Mouse (Mus musculus) kidney, embryonic 14.5 days (tissue): ENCODE data around the gene Ubfd1. TPM values are rescaled to one million over a fixed set of nuclear protein-coding genes. Genes with fewer than 3 reads are reported as not detected.

Experiments
- ATAC-seq: fragments of 200-750 bp; cut with Nextera tagmentation; 2 replicates; pipeline ENCODE4 v1.8.0; 2017; ENCODE audit warnings: moderate number of reproducible peaks, mild to moderate bottlenecking, moderate TSS enrichment, moderate library complexity; ENCODE audit not compliant: low FRiP score, low TSS enrichment
- H3K27ac ChIP-seq: fragments of 300-500 bp; sonication (generic); 2 replicates; pipeline ENCODE4 v1.5.1; 2014; ENCODE audit warnings: low read depth, mild to moderate bottlenecking, low read length, moderate library complexity, mixed read lengths
- H3K27me3 ChIP-seq: fragments of 300-500 bp; sonication (generic); 2 replicates; pipeline ENCODE4 v1.6.1; 2014; ENCODE audit warnings: mild to moderate bottlenecking, low read length; ENCODE audit not compliant: control insufficient read depth, insufficient read depth
- H3K36me3 ChIP-seq: fragments of 300-500 bp; sonication (generic); 2 replicates; pipeline ENCODE4 v1.6.1; 2014; ENCODE audit warnings: low read length, mixed read lengths; ENCODE audit not compliant: control insufficient read depth, insufficient read depth
- H3K4me1 ChIP-seq: fragments of 300-500 bp; sonication (generic); 2 replicates; pipeline ENCODE4 v1.6.1; 2014; ENCODE audit warnings: low read length, mixed read lengths; ENCODE audit not compliant: control insufficient read depth, insufficient read depth
- H3K4me2 ChIP-seq: fragments of 300-500 bp; sonication (generic); replicated peaks from 2 replicates; pipeline ENCODE4 v1.6.1; 2014; ENCODE audit warnings: low read depth, mild to moderate bottlenecking, low read length
- H3K4me3 ChIP-seq: fragments of 300-500 bp; sonication (generic); 2 replicates; pipeline ENCODE4 v1.5.1; 2014; ENCODE audit warnings: mild to moderate bottlenecking, low read length
- H3K9ac ChIP-seq: fragments of 300-500 bp; sonication (generic); 2 replicates; pipeline ENCODE4 v1.6.1; 2014; ENCODE audit warnings: low read depth, mild to moderate bottlenecking, low read length, moderate library complexity
- H3K9me3 ChIP-seq: fragments of 300-500 bp; sonication (generic); 2 replicates; pipeline ENCODE4 v1.6.1; 2016; ENCODE audit warnings: low read length; ENCODE audit not compliant: control insufficient read depth
- WGBS: fragments of 180-500 bp; shearing (Covaris S2); extraction: QIAGEN DNeasy Blood & Tissue Kit; methylation state at CpG from one replicate; pipeline ENCODE4 v1.1.7; 2014; 5-methylcytosine and 5-hydroxymethylcytosine counted together
- polyA plus RNA-seq: library from polyadenylated mRNA; unstranded; fragments of >200 nt; fragmentation: Nextera tagmentation; extraction: Ambion mirVana; gene quantifications from 2 replicates; pipeline ENCODE4 v1.2.1, GENCODE M21; 2014

Ubfd1 gene
- polyA plus RNA-seq, 1 experiment from 2014 or later: 101 TPM

GRCm38 (mm10) chr7:122067517-122068381, 774 bp downstream of the Ubfd1 start:
- Histone ChIP-seq H3K9me3 (no peaks in the 10 kb centered on the region), H3K27ac (peak overlapping the region; percentile 93), H3K4me2 (peak overlapping the region; percentile 76), H3K9ac (peak overlapping the region; percentile 97), H3K27me3 (no peaks in the 10 kb centered on the region), H3K4me1 (peaks cover 21% of the 10 kb centered on the region), H3K4me3 (peak overlapping the region; percentile 100), H3K36me3 (peaks cover 39% of the 10 kb centered on the region)
- ATAC-seq: peak; percentile 37
- 1% methylated on average over 58 of the region's 58 CpGs for WGBS

GRCm38 (mm10) chr7:122074374-122074773, 7.4 kb downstream of the Ubfd1 start:
- Histone ChIP-seq H3K9ac (no peak overlapping the region), H3K27ac (no peak overlapping the region), H3K4me1 (peaks cover 1% of the 10 kb centered on the region; the same call in 1 of the 2 replicates), H3K4me3 (no peak overlapping the region), H3K4me2 (no peak overlapping the region), H3K27me3 (no peaks in the 10 kb centered on the region), H3K36me3 (peaks cover 95% of the 10 kb centered on the region), H3K9me3 (no peaks in the 10 kb centered on the region)
- 89% methylated on average over 3 of the region's 3 CpGs for WGBS
- no peak for ATAC-seq

GRCm38 (mm10) chr7:122079798-122080554, 13.0 kb downstream of the Ubfd1 start:
- no peaks in the 10 kb centered on the region for H3K4me1 ChIP-seq
- no peak overlapping the region for H3K27ac ChIP-seq
- H3K27me3 ChIP-seq: no peaks in the 10 kb centered on the region
- no peak for ATAC-seq
- WGBS: 94% methylated on average over 8 of the region's 8 CpGs
- no peak overlapping the region for H3K9ac ChIP-seq
- H3K9me3 ChIP-seq: no peaks in the 10 kb centered on the region
- H3K36me3 ChIP-seq: peaks cover 77% of the 10 kb centered on the region
- no peak overlapping the region for H3K4me3 ChIP-seq
- no peak overlapping the region for H3K4me2 ChIP-seq

GRCm38 (mm10) chr7:122081071-122081470, 14.1 kb downstream of the Ubfd1 start:
- Histone ChIP-seq H3K4me2 (no peak overlapping the region), H3K27ac (no peak overlapping the region), H3K4me3 (no peak overlapping the region), H3K36me3 (peaks cover 74% of the 10 kb centered on the region), H3K4me1 (no peaks in the 10 kb centered on the region), H3K9ac (no peak overlapping the region), H3K9me3 (no peaks in the 10 kb centered on the region), H3K27me3 (no peaks in the 10 kb centered on the region)
- no peak for ATAC-seq
- 92% methylated on average over 1 of the region's 1 CpGs for WGBS

GRCm38 (mm10) chr7:122087195-122087982, 20.4 kb downstream of the Ubfd1 start:
- Histone ChIP-seq H3K36me3 (peaks cover 78% of the 10 kb centered on the region), H3K4me3 (no peak overlapping the region), H3K4me1 (no peaks in the 10 kb centered on the region), H3K27me3 (no peaks in the 10 kb centered on the region), H3K27ac (no peak overlapping the region), H3K9me3 (no peaks in the 10 kb centered on the region), H3K9ac (no peak overlapping the region), H3K4me2 (no peak overlapping the region)
- no peak for ATAC-seq
- WGBS: 94% methylated on average over 11 of the region's 11 CpGs

- peaks cover 80% of the 10 kb centered on the region for H3K36me3 ChIP-seq
- no peaks in the 10 kb centered on the region for H3K4me1 ChIP-seq
- no peak overlapping the region for H3K27ac ChIP-seq
- no peak overlapping the region for H3K4me3 ChIP-seq
- WGBS: 95% methylated on average over 2 of the region's 2 CpGs
- no peaks in the 10 kb centered on the region for H3K9me3 ChIP-seq
- no peak for ATAC-seq
- no peak overlapping the region for H3K9ac ChIP-seq
- no peak overlapping the region for H3K4me2 ChIP-seq
- H3K27me3 ChIP-seq: no peaks in the 10 kb centered on the region
These were observed 27.8 kb downstream of the Ubfd1 start for GRCm38 (mm10) chr7:122094564-122095330.

GRCm38 (mm10) chr7:122098009-122098408, 31.0 kb downstream of the Ubfd1 start:
- peaks cover 50% of the 10 kb centered on the region for H3K36me3 ChIP-seq
- 89% methylated on average over 3 of the region's 3 CpGs for WGBS
- no peak overlapping the region for H3K27ac ChIP-seq
- H3K9ac ChIP-seq: no peak overlapping the region
- ATAC-seq: no peak
- H3K27me3 ChIP-seq: no peaks in the 10 kb centered on the region
- H3K4me3 ChIP-seq: no peak overlapping the region
- H3K9me3 ChIP-seq: no peaks in the 10 kb centered on the region
- peaks cover 8% of the 10 kb centered on the region for H3K4me1 ChIP-seq
- no peak overlapping the region for H3K4me2 ChIP-seq

- Histone ChIP-seq H3K9ac (no peak overlapping the region), H3K4me2 (no peak overlapping the region), H3K9me3 (no peaks in the 10 kb centered on the region), H3K36me3 (peaks cover 41% of the 10 kb centered on the region), H3K27me3 (no peaks in the 10 kb centered on the region), H3K4me3 (no peak overlapping the region), H3K4me1 (peaks cover 8% of the 10 kb centered on the region), H3K27ac (no peak overlapping the region)
- ATAC-seq: no peak
- WGBS: 70% methylated on average over 4 of the region's 4 CpGs
These were observed 32.2 kb downstream of the Ubfd1 start for GRCm38 (mm10) chr7:122099222-122099621.
